Mouse (Mus musculus) CD8-positive naive resting alpha-beta T cell, adult 2 months (primary cell): ENCODE results near the gene Pcnx4.

Experiments used
- DNase-seq, 2 experiments: peaks; one replicate each; pipeline ENCODE4 v3.0.0; 2022; ENCODE audit warnings: low read depth in 2 of 2, low spot score in 2 of 2

Gene Pcnx4

DNA sequence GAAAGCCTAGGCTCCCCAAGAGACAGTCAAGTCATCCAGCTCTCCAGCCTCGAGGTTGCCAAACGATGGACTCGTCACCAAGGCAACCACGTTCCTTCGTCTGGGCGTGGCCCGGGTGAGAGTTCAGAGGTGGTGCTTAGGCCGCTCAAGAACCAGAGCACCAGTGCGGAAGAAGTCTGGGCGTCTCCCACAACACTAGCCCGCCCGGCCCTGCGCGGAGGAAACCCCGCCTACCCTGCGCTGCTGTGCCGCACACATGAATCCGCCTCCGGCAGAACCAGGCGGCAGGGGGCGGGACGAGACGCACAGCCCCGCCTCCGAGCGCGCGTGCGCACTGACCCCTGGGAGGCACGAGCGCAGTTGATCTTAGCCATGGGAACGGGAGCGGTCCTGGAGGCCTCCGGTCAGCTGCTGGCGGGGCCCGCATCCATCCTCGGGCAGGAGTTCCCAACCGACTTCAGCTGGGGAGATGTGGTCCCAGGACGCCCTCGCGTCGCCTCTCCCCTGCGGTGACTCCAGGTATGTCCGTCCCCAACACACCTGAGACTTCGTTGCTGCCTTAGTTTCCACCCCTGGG, at the start of gene Pcnx4:
TSS of gene Pcnx4 (plus strand) at position 363 of the 577 bp plus-strand sequence.
- peak; percentile 87 to 94 for DNase-seq

DNA sequence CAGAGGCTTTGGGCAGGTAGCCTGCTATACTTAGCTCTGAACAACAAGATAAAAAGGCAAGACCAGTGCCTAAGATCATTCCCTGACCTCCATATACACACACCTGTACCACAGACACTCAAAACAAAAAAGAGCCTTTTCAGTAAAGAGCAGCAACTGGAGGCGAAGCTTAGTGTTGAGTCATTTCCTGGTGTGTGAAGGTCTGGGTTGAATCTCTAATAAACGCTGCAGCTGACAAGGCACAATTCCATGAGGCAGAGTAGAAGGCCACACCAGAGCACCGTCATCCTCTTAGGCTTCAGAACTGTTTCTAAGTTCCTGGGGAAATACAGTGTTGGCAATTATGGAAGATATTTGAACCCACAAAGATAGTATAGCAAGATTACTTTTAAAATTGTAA, 48.7 kb upstream of the Pcnx4 start:
- DNase-seq: no peak

DNA sequence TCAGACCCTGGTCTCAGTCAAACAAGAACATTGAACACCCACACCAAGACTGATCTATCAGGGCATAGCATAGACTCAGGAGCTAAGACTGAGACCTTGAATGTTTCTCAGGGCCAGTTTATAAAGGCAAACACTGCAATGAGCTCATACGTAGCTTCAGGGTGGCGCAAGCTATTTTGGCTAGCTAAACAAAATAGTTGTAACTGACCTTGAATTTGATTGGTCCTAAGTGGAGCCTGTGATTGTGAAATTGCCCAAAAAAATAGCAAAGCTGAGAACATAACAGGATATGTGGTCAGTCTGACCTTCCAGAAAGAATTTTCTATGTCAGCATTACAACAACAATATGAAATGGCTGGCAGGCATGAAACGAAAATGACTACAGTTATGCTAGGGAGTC, 46.2 kb upstream of the Pcnx4 start:
- no peak for DNase-seq

DNA sequence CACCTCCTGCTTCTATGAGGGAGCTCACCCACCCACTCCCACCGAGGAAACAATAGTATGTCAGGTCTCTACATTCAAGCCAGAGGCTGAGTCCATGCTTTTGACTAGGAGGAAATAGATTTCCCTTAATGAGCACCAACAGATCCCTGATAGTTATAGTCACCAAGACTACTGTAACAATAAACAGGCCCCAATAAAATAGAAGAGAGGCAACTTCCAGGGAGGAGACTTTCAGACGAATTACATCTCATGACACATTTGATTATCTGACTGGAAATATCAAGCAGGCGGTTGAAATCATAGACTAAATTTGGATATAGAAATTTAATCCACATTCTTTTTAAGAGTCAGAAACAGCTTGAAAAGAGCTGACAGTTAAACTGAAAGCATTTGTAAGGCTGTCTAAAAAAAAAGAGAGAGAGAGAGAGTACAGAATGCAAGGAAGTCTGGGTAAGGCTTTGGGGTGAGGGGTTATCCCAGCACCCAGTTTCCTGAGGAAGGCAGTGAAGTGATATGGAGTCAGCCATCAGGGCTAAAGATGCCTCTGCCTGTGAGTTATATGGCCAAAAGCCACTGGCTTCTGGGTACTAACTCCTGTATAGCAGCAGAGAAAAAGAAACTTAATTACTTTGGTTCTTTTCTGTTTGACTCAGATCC, 45.0 kb upstream of the Pcnx4 start:
- no peak for DNase-seq

DNA sequence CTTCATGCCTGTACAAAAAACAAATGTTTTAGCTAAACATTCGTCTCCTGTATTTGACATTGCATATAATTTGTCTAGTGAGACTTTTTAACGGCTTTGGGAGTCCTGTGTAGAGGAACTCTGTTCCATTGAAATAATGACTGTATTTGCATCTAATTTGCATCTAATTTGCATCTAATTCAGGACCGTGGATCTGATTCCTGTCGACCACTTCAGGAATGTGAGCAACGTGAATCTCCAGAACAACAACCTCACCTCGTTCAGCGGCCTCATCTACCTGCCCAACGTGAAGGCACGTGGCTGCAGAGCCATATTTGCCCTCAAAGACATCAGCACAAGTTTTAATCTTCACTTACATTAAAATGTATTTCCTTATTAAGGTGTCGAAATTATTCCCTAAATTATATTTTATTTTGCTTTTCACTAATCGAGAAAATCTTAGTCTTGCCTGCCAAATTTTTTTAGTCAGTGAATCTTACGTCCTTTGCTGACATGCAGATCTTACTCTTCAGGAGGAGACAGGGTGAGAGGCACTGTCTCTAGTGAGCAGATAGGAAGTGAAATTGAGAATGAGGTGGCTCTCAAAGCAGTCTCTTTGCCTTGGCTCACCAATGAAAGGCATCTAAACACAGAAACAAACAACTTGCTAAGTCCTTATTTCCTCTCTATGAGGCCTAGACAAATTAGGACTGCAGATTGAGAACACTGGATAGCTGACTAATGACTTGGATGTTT, 39.1 kb upstream of the Pcnx4 start:
- DNase-seq: no peak

DNA sequence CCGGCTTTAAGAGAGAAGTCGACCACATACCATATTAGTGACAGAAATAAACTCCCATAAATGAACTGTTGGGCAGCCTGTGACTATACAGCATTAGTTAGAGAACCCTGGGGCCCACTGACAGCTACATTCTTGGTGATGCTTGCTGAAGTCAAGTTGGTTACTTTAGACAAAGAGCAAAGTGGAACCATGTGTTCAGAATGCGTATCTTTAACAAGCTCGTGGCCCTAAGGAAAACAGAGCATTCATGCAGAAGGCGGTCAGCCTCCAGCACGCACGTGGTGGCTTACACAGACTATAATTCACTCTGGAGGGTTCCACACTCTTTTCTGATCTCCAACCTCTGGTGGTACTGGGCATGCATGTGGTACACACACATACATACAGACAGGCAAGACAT, 26.6 kb upstream of the Pcnx4 start:
- no peak for DNase-seq

DNA sequence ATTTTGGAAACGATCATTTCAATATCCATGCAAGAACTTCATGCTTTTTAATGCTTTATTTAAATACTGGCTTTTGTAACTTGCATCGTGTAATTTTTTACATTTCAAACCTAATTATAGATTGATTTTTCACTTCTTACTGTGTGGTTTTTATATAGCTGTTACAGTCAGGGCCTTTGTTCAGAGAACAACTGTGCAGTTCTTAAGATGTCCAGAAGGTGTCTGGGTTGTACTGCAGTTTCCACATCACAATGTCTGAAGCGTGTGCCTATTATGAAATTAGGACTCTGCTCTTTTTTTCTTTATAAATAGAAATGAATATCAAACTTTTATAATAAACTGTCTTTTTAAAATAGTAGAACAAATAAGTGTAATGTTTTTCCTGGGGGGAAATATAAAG, 20.7 kb upstream of the Pcnx4 start:
- no peak for DNase-seq

DNA sequence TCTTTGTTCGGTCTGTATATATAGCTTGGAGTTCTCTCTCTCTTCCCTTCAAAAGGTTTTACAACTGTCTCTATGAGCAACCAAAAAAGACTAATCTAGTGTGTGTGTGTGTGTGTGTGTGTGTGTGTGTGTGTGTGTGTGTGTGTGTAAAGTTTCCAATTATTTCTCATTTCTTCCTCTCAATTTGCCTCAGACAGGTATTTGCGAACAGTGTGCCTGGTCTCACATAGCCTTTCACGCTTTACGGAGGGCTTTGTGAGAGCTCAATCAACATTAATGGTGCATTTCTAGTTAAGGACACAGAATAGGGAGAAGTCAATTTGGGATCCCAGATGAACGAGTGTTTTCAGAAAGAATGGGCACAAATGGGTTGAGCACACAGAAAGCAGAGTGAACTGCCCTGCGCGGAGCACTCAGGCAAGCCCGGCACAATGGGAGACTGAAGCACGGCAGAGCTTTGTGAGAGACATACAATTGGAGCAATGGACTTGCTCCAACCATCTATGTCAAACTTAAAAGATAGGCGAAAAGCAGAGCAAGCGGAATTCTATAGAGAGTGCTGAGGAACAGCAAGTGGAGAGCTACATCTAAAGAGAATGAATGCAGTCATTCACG, 18.0 kb upstream of the Pcnx4 start:
- DNase-seq: no peak

DNA sequence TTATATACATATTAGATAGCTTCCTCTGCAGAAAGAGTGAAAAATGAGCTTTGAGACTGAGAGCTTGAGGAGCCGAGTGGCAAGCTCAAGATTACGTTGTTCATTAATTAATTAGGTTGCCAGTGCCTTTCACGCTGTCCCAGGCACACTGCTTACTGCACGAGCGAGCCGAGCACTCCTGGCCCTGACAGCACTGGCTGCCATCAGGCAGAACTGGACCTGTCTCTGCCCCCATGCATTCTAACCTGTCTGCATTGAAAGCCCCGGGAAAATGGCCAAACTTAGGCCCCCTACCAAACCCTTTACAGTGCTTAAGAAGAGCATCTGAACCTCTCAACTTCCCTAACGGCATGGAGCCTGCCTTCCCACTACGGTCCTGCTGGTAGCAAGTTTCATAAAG, 16.8 kb upstream of the Pcnx4 start:
- no peak for DNase-seq

DNA sequence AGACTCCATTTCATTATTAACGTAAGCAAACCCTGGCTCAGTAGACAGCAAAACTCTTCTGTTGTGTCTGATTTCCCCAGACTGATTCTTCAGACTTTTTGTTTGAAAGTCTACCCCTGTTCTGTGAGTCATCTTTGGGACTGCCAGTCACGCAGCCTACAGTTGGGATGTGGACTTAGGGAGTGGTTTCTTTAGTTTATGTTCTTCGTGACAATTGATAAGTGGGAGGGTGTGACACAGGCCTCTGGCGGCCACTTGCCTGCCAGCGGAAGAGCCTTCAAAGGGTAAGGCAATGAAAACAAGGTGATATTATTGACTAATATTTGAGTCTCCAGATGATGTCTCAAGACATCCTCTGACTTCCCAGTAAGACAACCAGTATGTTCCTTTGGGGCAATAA, 16.3 kb upstream of the Pcnx4 start:
- DNase-seq: no peak

DNA sequence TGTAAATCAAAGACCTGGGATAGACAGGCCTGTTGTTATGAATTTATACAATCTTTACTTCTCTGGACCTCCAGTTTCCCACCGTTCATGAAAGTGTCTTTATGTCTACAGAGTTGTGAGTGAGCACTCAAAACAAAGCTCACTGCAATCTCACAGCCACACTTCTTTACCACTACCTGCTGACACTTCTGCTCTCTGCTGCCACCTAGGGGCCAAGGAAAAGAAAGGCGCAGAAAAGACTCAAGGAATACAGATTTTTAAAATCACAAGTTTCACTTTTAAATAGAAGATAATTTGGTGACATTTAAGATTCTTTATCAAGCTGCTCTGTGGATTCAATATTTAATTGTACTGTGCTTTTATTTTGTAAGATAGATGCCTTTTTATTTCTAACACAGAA, 15.5 kb upstream of the Pcnx4 start:
- DNase-seq: peak; percentile 57 to 62

DNA sequence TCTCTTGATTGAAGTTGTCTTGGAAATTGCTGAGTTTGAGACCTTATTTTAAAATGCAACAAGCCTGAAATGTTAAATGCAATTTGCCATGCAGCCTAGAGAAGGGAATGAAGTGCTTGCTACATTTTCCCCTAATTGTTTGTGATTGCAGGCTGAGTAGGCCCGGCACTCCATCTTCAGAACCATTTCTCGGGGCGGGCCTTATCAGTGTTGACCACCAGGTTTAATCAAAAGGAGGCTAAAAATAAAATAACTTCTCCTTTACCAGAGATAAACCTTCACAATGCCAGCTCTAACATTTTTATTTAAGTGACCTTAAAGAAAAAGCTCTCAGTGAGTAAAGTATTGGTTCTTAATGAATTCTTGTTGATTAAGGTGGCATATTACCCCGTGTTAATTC, 10.6 kb upstream of the Pcnx4 start:
- DNase-seq: no peak

DNA sequence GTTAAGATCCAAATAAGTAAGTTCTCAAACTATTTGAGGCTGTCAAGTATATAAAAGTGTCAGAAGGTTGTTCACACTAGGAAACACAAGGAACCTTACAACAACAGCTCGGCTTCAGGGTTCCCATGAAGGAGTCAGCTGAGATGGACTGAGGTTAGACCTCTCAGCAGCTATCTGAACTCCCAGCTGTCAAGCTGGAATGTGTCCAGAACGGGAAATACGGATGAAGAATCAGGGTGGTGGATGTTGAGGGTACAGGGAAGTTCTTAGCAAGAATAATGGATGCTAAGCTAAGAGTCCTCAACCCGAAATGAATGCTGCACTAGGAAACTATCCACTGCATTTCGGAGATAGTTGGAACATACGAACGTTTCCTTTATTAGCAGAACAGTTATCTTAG, 3.9 kb upstream of the Pcnx4 start:
- DNase-seq: no peak

DNA sequence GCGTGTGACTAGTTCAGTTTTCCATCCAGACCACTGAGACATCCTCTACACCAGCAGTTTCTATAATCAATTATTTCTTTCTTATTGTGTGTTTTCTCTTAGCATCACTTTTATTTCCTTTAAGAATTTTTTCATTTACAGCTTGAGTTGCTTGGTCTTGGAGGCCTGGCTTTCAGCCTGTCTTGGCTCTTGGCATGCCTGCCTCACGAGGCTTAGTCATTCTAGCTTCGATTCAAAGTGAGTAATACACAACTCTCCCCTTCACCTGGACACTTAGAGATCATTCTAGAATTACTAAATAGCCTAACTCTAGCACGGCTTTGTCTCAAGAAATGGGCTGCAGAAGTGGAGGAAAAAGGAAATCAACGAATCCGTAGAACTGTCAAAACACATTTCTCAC, 2.2 kb upstream of the Pcnx4 start:
- DNase-seq: no peak

DNA sequence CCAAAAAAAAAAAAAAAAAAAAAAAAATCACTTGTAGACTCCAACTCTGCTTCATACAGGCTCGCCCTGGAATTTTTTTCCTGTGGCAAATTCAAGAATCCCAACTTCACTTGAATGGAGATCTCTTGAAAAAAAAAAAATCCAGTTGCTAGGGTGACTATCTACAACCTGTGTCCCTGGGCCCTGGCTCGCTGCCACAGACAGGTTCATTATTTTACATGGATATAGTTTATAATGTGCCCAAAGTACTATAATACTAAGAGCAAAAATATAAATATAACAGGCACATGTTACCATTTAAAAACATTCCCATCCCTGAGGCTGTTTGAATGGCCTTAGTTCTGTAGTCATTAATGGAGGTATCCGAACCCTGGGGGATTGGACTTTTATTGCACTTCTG, 584 bp upstream of the Pcnx4 start:
- DNase-seq: no peak

DNA sequence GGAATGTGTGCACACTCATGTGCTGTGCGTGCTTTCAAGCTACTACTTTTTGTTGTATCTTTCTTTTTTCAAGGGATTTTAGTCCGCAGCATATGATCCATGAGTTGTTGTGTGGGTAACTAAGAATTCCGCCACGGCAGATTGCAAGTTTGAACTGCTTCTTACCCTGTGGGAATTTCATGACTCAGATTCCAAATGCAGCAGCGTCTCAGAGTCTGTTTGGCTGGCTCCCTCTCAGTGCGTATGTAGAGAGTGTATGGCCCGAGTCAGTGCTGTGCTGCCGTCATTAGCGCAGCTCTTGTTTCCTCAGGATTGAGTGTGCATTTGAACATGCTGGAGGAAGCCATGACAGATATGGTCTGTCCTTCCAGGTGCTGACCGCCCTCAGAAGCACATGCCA, 2.4 kb downstream of the Pcnx4 start:
- DNase-seq: no peak

DNA sequence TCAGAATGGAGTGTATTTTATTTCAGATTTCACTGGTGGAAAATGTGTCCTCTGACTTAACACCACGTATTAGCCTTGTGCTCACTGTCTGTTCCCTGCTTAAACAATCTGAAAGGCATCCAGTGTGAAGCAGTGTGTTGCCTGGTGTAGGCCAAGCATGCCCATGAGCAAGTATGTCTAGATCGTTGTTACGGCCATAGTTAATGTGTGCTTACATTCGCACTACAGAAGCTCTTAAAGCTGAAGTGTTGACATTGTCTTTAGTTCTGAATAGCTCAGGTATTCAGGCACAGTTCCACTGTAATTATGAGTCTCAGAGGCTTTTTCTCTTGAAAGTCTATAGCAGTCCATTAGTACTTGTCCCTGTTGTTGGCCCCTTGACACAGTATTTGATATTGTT, 18.2 kb downstream of the Pcnx4 start:
- no peak for DNase-seq

DNA sequence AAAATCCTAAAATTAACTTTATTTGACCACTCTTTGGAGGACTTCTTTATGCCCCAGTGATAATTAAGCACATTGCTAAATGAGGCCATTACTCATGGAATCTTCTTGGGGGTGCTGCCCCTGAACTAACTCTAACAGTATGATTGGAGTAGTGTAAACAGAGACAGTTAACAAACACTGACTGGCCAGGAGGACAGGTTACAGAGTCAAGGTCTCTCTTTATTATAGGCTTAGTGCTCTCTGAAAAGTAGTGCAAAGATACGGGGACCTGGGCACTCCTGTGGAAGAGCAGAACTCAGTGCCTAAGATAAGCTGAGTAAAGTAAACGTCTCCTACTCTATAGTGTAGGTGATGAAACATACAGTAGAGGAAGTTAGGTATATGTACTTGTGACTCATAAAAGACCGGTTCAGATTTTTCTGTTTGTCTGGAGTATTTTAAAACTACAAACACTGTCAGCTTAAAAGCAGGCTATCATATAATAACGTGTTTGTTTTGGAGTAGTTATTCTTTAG, 28.2 kb downstream of the Pcnx4 start:
- DNase-seq: no peak

DNA sequence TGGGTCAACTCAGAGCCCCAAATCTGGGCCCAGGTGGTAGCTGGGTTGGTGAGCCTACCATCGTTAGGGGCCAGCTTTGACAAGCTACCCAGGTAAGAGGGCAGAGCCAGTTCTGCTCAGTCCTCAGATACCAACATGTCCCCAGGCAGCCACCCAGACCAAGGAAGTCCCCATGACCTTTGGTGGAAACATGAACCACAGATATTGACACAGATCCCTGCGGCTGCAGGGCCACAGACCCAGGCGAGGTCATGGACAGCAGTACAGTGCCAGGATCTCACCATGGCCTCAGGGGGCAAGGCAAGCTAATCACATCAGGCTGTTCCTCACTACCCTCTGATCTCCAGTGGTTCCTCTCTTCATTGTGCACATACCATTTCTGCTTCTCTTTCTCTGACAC, 45.8 kb downstream of the Pcnx4 start:
- no peak for DNase-seq

DNA sequence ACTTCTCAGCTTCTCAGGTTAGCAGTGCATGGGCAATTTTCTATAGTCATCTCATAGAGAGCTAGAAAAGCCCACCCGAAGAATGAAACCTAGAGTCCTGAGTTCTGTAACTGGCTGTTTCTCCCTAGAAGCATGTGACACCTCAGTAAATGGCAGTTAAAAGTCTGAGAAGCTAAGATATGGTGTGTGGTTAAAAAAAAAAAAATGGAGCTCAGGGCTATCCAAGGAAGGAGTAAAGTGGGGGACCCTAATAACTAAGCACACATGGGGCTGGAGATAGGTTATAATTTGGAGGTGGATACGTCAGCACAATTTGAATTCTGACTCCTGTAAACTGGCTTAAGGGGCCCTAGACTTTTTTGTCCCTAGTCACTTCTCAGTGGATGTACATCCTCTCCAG, 46.9 kb downstream of the Pcnx4 start:
- no peak for DNase-seq

DNA sequence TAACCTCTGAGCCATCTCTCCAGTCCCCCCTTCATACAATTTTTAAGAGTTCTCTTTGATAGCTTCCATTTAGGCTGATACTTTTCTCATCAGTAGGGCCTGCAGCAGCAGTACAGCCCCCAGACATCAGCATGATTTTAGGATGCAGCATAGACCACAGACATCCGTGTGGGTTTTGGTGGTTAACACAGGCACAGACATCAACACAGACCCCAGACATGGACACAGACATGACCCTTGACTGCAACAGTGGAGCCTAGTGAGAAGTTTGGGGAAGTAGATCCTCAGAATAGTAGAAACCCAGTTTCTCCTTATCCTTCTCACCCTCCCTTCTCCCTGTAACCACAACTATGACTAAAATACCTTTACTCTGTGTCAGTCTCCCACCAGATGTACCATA, 49.2 kb downstream of the Pcnx4 start:
- DNase-seq: no peak

DNA sequence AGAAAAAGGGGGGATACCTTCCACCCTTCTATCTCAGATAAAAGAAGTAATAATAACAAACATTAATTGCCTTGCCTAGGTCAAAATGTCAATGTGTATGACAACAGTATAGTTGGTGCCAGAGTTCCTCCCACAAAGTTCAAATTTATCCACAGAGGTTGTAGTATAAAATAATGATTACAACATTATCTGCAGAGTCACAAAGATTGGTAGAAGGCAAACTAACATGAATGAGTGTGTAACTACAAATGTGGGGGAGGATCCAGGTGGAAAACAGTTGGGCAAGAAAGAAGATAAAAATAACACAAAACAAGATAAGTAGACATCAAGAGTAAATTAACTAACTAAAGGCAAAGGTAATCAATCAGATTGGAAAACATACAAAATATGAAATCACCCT, 56.8 kb downstream of the Pcnx4 start:
- no peak for DNase-seq
